Mouse (Mus musculus): ENCODE measurements around the gene Rspo1.
A peak's percentile ranks its signal among the peaks of the same experiment; 100 is the strongest.

Rspo1 gene

GRCm38 (mm10) chr4:125029891-125030614 lies 43.8 kb downstream of the Rspo1 start:
- DNase-seq (ENCODE audit: low read depth, low spot score): peak; percentile 65

GRCm38 (mm10) chr4:125034341-125034740 lies 48.1 kb downstream of the Rspo1 start:
- DNase-seq (ENCODE audit: low read depth, low spot score): no peak

DNA sequence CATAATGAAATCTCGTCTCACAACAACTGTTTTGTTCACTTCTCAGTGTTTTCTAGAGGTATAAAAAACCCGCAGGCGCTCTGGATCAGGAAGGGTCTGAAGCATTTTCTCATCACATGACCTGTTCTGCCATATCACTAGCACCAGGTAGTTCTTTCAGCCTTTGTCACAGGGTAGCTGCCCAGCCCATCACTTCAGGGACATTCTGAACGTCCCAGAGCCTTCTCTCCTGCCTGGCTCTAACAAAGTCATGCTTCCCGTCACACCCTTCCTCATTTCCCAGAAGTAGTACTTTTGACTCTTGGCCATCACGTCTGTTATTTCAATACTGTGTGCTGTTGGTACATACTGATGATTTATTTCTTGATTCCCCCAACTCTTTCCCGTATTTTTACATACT lies 58.2 kb downstream of the Rspo1 start:
- DNase-seq (ENCODE audit: low read depth, low spot score): no peak

DNA sequence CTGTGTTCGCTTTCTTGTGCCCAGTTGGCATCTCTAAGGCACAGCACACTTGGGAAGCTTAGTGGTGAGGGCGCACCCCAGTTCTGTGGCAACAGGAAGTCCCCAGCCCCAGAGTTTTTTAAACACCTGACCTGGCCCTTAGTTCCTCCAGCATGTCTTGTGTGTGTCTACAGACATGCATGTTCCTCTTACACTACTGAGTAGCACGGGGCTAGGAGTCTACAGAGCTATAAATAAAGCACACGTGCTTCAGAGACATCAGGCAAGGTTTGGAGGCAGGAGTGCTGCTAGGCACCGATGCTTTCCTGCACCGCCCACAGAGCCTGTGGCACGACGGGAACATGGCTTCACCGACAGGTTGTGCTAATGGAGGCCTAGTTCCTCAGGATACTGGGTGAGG lies 69.2 kb downstream of the Rspo1 start:
- no peak for DNase-seq (ENCODE audit: low read depth, low spot score)

- DNase-seq (ENCODE audit: low read depth, low spot score): no peak
Measured at GRCm38 (mm10) chr4:125056476-125056875, 70.2 kb downstream of the Rspo1 start.

DNA sequence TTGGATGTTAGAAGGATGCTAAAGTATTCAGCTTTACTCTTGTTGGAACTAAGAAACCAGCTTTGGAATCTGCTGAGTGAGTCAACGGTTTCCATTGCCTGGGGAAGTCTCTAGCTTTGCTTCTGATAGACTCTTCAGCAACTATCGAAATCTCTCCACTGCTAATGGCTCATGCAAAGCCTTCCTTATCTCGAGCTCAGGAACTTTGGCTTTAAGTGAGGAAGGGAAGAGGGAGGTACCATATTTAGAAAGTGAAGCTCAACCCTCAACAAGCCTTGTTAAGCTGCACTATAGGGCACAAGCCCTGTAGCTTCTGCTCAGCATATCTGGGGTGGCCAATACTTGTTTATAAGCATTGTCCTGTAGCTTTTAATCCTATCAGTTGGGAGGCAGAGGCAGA lies 71.0 kb downstream of the Rspo1 start:
- no peak for DNase-seq (ENCODE audit: low read depth, low spot score)

GRCm38 (mm10) chr4:125058033-125058432 lies 71.8 kb downstream of the Rspo1 start:
- DNase-seq (ENCODE audit: low read depth, low spot score): no peak

All from brain, embryonic 18.5 days (tissue).